Mouse (Mus musculus) embryonic fibroblast, embryonic 13.5 days (primary cell): Measurements from ENCODE around the gene Poldip3. TPM values are rescaled to one million over a fixed set of nuclear protein-coding genes. Genes with fewer than 3 reads are reported as not detected.
A peak's percentile ranks its signal among the peaks of the same experiment; 100 is the strongest.

Experiments
- H3K27ac ChIP-seq: 2 replicates; pipeline ENCODE4 v1.5.1; 2012; ENCODE audit warnings: low read length, control low read depth, inconsistent platforms; ENCODE audit not compliant: insufficient read depth
- H3K4me1 ChIP-seq: 2 replicates; pipeline ENCODE4 v1.6.1; 2011; ENCODE audit warnings: low read length; ENCODE audit not compliant: control insufficient read depth, insufficient read depth
- H3K4me3 ChIP-seq: 2 replicates; pipeline ENCODE4 v1.5.1; 2011; ENCODE audit warnings: mild to moderate bottlenecking, control low read depth, low read length; ENCODE audit not compliant: insufficient read depth
- CTCF ChIP-seq: IDR thresholded peaks from 2 replicates; pipeline ENCODE4 v1.5.1; 2011; ENCODE audit warnings: mild to moderate bottlenecking, control low read depth, low read length, moderate library complexity, borderline replicate concordance; ENCODE audit not compliant: insufficient read depth
- POLR2A ChIP-seq: IDR thresholded peaks from 2 replicates; pipeline ENCODE4 v1.6.1; 2011; ENCODE audit warnings: low read depth, mild to moderate bottlenecking, control low read depth, low read length, moderate library complexity
- polyA plus RNA-seq: library from polyadenylated mRNA; stranded (reverse); fragments of >200 nt; gene quantifications from 2 replicates; pipeline ENCODE4 v1.2.4, GENCODE M21; 2011; ENCODE audit warnings: low read depth; ENCODE audit not compliant: missing spikeins, insufficient read length

The Poldip3 gene
- polyA plus RNA-seq, 1 experiment = 78.3 TPM

DNA sequence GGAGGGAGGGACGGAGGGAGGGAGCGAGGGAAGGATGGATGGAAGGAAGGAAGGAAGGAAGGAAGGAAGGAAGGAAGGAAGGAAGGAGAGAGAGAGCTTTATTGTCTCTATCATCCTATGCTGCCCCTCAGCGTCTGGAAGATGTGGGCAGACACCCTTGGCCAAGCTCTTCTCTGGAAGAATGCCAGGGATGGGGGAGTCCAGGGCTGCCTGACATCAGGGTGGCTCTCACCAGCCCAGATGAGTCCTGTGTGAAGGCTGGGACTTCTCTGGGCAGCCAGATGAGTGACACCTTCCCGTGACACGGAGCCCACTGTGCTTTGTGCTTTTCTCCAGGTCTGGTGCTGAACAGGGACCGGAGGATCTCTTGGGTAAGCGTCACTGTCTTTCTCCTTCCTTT lies 37.3 kb downstream of the Poldip3 start:
- H3K4me1 ChIP-seq = no peaks in the 10 kb centered on the region
- H3K27ac ChIP-seq = no peak overlapping the region
- TF ChIP-seq CTCF (no peak), POLR2A (no peak)
- no peak overlapping the region for H3K4me3 ChIP-seq

DNA sequence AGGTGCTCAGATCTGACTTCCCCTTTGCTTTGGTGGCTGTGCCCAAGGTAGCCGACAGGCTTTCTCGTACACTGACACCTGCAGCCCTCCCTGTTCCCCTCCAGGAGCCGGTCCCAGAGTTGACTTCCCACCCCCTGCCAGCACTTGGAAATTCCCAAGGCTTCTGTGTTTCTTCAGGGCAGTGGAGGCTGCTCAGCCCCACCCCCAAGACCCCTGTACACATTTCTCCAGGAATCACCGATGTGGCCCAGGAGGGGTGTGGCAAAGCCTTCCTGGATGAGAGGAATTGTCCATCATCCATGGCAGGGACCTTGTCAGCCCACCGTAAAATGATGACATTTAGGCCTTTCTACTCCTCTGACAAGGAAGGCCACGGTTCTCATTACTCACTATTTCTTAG lies 37.9 kb downstream of the Poldip3 start:
- Histone ChIP-seq H3K4me3 (no peak overlapping the region), H3K27ac (no peak overlapping the region), H3K4me1 (no peaks in the 10 kb centered on the region)
- TF ChIP-seq POLR2A (no peak), CTCF (no peak)

GRCm38 (mm10) chr15:83107814-83108213 lies 41.4 kb downstream of the Poldip3 start:
- TF ChIP-seq CTCF = no peak
- no peak for TF ChIP-seq POLR2A
- Histone ChIP-seq H3K4me1 (no peaks in the 10 kb centered on the region), H3K27ac (no peak overlapping the region), H3K4me3 (no peak overlapping the region)

GRCm38 (mm10) chr15:83106426-83106825 lies 42.8 kb downstream of the Poldip3 start:
- H3K27ac ChIP-seq = no peak overlapping the region

GRCm38 (mm10) chr15:83103111-83103510 lies 46.1 kb downstream of the Poldip3 start:
- Histone ChIP-seq H3K4me1 (no peaks in the 10 kb centered on the region), H3K4me3 (no peak overlapping the region), H3K27ac (no peak overlapping the region)
- TF ChIP-seq CTCF (no peak), POLR2A (no peak)

More at GRCm38 (mm10) chr15:83106426-83106825, 42.8 kb downstream of the Poldip3 start:
- Histone ChIP-seq H3K4me3 (no peak overlapping the region), H3K4me1 (no peaks in the 10 kb centered on the region)
- TF ChIP-seq CTCF (no peak), POLR2A (no peak)

DNA sequence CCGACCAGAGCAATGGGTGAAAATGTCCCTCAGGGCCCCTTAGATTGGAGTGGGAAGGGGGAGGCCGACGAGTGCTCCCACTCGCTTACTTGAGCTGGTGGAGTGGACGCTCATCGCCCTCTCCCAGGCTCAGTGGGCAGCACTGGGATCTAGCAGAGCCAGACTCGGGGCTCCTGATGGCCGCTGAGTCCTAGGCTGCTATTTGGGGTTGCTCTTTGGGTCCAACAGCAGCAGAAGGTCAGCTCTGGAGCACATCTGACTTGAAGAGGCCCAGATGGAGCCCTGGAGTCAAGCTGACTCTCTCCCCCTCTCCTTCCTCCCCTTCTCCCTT lies 48.9 kb downstream of the Poldip3 start:
- no peak for TF ChIP-seq POLR2A
- no peak for TF ChIP-seq CTCF
- Histone ChIP-seq H3K4me1 (no peaks in the 10 kb centered on the region), H3K27ac (no peak overlapping the region), H3K4me3 (peak overlapping the region; percentile 68)

DNA sequence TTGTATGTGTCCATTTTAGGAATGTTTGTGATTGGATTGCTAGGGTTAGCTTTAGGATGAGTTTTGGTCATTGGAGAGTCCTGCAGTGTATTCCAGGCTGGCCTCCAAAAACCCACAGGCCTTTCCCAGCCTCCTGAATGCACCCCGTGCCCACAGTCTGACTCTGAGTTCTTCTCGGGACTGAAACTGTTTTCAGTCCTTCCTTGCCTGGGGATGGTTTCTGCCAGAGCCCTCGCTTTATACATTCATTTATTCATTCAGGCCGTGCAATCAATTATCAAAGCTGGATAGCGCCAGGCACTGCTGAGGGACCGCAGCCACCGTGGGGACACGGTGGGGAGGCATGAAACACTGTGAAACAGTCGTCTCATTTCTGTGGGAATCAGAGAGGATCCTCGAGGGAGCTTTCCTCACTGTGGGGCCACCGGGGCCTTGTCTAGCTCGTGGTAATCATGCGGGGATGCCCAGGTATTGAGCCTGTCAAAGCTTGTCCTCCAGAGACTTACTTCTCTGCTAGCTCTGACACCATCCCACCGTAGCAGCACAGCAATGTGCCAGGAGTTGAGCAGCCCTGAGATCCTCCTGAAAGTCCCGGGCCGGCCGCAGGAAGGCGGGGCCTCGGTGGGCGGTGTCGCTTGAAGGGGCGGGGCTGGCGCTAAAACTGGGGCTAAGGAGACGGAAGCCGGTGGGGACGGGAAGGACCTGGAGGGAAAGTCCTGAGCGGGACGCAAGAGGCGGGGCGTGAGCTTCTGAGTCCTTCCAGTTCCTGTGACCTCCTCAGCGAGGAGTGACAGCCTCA lies 49.5 kb downstream of the Poldip3 start:
- H3K27ac ChIP-seq = no peak overlapping the region
- TF ChIP-seq POLR2A = peak; percentile 90
- no peak for TF ChIP-seq CTCF

GRCm38 (mm10) chr15:83095950-83096349 lies 53.2 kb downstream of the Poldip3 start:
- TF ChIP-seq POLR2A = no peak
- peak; percentile 90 for TF ChIP-seq CTCF
- H3K4me3 ChIP-seq = no peak overlapping the region
- no peaks in the 10 kb centered on the region for H3K4me1 ChIP-seq
- no peak overlapping the region for H3K27ac ChIP-seq

More for the DNA sequence above, 49.5 kb downstream of the Poldip3 start:
- Histone ChIP-seq H3K4me3 (peak overlapping the region; percentile 68), H3K4me1 (no peaks in the 10 kb centered on the region)

- Histone ChIP-seq H3K4me3 (no peak overlapping the region), H3K4me1 (no peaks in the 10 kb centered on the region), H3K27ac (no peak overlapping the region)
- no peak for TF ChIP-seq POLR2A
- no peak for TF ChIP-seq CTCF
These were observed 55.5 kb downstream of the Poldip3 start for GRCm38 (mm10) chr15:83093687-83094086.

- Histone ChIP-seq H3K27ac (no peak overlapping the region), H3K4me3 (no peak overlapping the region), H3K4me1 (no peaks in the 10 kb centered on the region)
- TF ChIP-seq CTCF (no peak), POLR2A (no peak)
These were observed 58.3 kb downstream of the Poldip3 start for GRCm38 (mm10) chr15:83090874-83091273.
